Mouse (Mus musculus): ENCODE data around the gene Dlx3.

Gene Dlx3

DNA sequence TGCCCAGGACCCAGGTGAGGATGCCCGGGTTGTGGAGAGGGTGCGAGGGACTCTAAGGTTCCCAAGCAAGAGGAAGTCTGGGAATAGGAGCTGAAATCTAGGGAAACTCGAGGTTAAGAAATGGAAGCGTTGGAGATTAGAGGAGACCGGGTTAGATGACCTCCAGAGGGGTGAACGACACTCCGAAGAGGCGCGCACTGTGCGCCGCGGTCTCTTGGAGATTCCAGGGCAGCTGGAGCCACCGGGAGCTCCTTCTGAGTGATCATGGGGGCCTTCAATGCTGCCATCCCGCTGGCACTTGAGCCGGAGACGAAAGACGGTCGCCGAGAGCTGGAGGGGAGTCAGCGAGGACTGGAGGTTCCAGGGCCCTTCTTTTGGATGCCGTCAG, 708 bp downstream of the Dlx3 start:
- in situ Hi-C loops (cut with MboI, MseI), result loop anchor here (5.0 kb wide), 1 partner anchor 117 kb away; no protein-coding TSS in a partner anchor

DNA sequence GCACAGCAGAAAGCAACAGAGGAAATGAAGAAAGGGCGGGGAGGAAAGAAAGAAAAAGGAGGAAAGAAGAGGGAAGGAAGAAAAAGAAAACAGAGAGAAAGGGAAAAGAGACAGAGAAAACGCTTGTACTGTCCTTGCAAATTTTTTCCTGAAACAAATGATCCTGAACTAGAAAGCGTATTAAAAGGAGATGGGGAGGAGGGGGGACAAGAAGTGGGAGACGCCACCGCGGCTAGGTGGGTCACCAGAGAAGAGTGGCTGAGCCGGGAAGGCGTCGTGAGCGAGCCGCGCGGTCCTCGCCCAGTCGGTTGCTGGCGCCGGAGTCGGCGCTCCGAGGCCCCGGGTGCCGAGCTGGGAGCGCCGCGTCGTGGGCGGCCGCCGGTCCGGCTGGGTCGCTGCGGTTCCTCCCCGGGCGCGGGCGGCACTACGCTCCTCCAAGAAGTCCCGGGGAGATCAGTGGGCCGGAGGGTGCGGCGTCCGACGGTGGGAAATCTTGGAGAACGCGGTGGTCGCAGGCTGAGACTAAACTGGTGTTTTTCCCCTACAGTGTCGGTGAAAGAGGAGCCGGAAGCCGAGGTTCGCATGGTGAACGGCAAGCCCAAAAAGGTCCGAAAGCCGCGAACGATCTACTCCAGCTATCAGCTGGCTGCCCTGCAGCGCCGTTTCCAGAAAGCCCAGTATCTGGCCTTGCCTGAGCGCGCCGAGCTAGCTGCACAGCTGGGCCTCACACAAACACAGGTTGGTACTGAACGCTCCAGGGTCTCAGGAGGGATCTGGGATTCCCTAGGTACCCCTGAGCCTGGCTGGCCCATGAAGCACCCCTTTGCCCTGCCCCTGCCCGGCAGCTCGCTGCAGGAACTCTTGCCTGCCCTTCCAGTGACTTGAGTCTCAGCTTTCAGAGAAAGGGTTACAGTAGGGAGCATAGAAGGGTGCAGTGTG, 1.5 kb downstream of the Dlx3 start:
- in situ Hi-C loops (cut with MboI, MseI), result loop anchor here (5.0 kb wide), 1 partner anchor 116 kb away; no protein-coding TSS in a partner anchor

DNA sequence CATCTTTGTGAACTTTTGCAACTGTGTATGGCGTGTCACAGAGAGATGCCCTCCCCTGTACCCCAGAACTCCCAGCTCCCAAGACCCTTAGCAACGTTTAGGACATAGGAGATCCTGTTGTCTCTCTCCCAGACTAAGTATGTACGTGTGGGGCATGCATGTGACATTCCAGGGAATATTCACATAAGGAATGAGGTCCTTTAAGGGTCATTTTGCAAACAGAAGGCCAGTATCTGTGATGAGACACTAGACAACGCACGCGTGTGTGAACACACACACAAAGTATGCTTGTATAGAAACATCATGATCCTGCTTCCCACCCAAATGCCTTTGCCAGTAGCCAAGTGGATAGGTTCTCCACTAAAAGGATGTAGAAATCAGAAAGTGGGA, 2.2 kb downstream of the Dlx3 start:
- in situ Hi-C loops (cut with MboI, MseI), result loop anchor here (5.0 kb wide), 1 partner anchor 115 kb away; no protein-coding TSS in a partner anchor

DNA sequence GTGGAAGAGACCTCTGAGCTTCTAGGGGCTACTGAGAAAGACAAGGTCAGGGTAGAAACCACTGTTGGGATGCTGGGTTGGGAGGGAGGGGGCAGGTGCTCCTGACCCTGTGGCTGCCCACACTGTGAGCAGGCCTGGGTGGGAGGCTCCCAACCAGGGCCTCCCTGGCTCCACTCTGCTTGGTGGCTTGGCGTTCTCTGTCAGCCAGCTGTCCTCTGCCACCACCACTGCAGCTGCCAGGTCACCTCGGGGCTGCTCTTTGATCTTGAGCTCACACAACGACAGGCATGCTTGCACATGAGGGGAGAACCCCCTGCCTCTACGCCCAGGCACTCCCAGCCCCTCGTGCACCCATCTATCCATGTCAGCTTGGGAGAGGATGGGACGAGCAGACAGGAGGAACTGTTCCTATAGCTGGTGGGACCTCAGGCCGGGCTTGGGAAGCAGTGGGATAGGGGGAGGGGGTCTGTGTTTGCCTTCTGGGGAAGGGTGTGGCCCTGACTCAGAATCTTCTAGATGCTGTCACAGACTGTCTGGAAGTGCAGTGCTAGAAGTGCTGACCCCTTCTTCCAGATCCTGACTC, 5.5 kb downstream of the Dlx3 start:
- in situ Hi-C loops (cut with MboI, MseI), result no loop called here

DNA sequence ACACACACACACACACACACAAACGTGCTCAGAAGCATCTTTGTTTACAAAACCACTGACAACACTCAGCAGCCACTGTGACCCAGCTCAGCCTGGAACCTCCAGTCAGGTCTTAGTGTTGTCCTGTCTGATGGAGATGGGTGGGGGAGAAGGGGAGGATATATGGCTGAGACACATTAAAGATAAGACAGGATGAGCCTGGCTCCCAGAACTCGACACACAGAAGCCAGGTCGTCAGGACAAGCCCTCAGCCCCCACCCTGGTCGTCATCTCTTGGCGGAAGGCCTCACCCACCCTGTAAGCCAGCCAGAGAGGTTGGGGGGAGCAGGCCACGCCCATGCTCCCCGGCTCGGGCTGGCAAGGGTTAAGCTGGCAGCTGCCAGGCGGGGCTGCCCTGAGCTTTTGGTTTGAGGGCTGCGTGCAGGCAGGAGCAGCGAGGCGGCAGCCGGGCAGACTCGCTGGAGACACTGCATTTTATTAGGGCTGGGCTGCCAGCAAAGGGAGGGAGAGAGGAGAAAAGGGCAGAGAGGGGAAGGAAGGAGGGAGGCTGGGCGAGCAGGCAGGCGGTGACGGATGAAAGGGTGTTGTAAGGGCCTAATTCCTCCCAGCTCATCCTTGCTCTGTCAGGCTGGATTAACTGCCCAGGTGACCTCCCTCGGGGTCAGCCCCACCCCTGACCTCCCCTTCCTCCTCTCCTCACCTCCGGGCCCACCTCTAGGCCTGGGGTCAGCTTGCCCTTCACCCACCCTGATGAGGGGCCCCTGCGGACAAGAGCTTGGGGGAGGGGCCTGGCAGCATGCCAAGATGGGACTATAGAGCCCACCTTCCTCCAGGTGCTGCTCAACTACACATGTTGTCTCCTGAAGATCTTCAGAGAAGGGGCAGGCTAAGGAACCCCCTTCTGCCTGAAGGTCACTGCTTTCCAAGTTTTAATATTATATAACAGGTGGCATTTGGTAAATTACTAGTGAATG, 6.6 kb downstream of the Dlx3 start:
- in situ Hi-C loops (cut with MboI, MseI), result no loop called here

DNA sequence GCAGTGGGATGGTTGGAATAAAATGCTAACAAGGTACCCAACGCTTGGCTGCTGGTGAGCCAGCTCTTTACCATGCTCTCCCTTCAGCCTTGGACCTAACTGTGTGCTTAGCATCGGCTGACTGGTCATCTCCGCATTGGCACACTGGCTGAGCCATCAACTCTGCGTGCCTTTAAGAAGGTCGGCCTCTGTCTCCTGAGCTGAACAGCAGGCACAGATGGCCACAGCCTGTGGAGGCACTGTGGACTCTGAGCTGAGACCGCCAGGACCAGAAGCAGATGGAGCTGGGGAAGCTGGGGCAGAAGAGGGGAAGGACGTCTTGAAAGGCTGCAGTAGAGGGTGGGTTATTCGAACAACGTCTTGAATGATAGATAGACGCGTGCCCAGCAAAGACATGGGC, 8.4 kb downstream of the Dlx3 start:
- in situ Hi-C loops (cut with MboI, MseI), result no loop called here

DNA sequence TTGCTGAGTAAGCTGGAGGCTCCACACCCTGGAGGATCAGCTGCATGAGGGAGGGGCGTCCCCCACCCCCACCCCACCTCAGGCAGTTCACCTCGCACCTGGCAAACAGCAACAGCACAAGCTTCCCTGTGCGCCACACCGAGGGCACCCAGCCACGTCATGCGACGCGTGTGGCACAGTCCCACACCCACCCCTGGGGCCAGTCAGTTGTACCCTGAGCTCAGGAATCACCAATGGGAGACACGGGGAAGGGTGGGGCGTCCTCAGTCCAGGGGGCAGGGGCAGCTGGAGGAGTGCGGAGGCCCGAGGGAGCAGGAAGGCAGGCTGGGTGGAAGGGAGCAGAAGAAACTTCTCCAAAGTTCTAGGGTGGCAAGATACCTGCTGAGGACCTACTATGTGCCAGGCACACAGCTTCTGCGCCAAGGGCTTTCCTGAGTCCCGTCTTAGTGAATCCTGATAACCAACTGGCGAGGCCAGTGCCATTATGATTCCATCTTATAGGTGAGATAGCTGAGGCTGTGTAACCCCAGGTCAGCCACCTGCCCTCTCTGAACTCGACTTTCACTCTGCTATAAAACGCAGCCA, 10.8 kb downstream of the Dlx3 start:
- in situ Hi-C loops (cut with MboI, MseI), result no loop called here

DNA sequence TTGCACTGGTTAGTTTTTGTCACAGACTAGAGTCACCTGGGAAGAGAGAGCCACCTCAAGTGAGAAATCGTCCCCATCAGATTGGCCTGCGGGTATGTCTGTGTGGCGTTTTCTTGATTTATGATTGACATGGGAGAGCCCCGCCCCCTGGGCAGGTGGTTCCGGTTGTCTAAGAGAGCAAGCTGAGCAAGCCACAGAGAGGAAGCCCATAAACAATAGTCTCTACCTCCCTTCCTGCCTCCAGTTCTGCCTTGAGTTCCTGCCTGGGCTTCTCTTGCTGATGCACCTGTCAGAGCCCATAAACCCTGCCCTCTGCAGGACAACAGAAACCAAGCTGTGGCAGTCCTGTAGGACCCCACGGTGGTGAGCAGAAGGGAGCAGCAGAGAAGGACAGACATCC, 13.4 kb downstream of the Dlx3 start:
- in situ Hi-C loops (cut with MboI, MseI), result no loop called here

DNA sequence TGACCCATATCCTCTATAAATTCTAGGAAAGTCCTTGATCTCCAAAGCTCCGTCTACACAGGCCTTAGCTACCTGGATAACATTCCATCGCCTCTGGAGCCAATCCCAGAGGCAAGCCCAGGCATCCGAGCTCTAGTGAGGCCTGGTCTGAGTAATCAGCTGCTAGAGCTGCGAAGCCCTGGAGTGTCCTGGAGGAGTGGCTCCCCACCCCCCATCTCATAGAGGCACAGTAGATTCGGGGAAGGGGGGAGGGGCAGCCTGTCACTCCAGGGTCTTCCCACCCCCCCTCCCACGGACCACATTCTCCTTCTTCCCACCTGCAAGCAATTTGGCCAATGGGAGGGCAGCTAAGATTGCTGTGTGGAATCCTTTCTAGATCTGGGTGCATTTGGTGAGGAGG, 17.4 kb downstream of the Dlx3 start:
- in situ Hi-C loops (cut with MboI, MseI), result no loop called here

DNA sequence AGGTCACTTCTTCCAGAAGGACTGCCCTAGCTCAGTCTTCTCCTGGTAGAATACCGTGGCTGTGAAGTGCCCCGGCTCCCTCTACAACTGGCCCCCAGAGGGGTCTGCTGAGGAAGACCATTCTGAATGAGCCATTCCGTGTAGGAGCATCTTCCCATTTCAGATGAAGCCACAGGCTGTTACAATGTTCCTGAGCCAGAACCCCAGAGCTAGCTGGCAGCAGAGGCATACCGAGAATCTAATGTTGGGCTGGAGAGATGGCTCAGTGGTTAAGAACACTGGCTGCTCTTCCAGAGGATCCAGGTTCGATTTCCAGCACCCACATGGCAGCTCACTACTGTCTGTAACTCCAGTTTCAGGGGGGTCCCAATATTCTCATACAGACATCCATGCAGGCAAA, 20.0 kb downstream of the Dlx3 start:
- in situ Hi-C loops (cut with MboI, MseI), result no loop called here

DNA sequence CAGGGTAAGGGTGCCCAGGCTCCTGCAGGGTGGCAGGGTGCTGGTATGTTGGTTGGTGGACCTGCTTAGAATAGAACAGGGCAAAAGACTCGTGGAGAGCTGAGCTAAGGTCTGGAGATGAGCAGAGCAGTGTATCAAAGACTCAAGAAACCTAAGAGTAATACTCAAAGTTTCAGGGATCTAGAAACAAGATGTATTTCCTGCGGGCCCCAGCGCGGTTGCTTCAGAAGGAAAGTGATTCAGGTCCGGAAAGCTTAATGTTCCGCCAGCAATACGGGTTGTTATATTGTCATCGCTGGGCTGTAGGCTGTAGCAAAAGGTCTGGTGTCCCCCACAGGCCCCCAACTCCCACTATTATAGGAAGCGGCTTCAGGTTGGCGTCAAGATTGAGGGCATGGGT, 22.3 kb downstream of the Dlx3 start:
- in situ Hi-C loops (cut with MboI, MseI), result no loop called here

DNA sequence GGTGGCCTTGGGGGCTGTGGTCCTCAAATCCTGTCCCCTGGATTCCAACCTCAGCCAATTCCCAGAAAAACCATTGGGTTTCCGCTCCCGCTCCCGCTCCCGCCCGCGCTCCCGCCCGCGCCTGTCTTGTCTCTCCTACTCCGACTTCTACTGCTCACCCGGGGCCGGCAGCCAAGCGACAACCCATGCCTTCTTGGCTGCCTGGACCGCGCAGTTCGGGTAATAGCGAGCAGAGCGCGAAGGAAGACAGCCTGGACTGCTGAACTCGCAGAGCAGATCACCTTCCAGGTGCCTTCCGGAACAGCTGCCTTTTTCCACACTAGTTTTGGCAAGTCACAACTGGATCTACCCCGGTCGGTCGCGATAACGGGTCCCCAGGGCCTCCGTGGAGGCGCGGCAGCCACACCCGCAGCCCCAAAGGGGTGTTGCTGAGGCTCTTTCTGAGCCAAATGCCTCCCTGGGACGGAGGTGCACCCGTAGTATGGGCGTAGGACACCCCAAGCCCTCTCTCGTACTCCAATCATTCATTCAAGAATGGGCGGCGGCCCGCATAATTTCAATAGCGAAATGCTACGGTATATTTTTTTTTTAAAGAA, 23.2 kb downstream of the Dlx3 start:
- in situ Hi-C loops (cut with MboI, MseI), result no loop called here

DNA sequence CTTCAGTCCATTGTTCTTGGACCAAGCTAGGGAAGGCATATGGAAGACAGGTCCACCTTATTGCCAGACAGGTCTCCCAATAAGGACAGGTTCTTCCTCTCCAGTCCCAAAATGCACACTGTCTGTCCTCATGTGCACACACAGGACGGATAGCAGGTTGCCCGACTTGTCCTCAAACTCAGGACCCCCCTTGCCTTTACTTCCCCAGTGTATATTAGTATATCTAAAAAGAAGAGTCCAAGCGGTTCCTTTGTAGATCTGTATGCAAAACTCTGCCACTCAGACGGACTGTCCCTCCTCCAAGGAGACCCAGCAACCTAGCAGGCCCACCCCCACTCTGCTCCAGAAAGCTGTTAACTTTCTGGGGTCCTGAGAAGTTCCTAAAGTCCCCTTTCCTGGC, 23.7 kb downstream of the Dlx3 start:
- in situ Hi-C loops (cut with MboI, MseI), result no loop called here

DNA sequence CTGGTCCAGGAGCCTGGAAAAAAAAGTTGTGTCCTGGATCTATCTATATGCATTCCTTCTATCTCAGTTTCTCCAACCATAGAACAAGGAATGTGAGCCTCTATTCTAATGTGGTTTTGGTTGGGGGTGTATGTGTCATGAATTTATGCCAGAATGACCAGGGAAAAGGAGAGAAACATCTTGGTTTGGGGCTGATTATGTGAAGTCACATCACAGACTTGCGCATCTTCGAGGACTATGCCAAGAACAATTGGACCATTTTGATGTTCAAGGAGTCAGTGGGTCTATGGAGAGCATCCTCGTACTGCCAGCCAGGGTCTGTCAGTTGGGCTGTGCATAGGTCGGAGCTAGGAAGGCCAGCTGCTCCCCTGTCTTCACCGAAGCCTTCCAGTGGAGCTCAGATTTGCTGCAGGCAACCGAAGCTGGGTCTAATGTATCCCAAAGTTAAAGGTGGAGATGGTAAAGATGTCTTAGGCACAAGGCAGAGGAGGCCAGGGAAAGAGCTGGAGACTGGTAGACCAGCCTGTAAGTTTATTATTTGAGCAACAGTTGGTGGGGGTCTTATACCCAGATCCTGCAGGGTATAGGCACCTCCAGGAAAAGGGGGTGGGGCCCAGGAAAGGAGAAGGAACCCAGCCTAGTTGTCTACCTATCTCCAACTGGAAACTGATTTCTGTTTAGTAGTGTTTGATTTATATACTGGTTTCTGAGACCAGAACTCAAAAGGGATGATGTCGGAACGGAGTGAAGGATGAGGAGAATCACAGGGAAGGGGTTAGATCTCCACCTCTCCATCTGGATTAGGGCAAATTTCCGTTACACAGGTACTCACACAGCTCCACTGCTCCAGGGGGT, 24.4 kb downstream of the Dlx3 start:
- in situ Hi-C loops (cut with MboI, MseI), result no loop called here

DNA sequence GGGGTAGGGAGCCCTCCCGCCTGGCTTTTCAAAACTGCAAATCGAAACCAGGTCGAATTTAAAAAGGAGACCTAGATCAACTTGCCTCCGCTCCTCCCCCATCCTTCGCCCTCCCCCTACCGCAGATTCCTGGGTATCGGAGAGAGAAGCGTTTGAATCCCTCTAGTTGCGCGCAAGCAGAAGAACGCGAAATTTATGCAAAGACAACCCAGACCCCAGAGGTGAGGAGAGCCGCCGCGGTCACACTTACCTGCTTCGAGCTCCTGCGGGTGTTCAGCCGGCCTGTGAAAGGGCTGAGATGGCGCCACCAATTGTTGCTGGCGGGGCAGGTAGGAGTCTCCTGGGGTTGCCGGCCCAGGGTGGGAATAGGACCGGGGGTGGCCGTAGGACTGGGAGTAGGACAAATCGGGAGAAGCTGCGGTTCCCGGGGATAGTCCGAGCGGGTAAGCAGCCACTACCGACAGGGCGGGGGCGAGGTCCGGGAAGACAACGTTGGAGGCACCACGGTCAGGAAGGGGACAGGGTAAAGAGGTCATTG, 25.1 kb downstream of the Dlx3 start:
- in situ Hi-C loops (cut with MboI, MseI), result no loop called here

DNA sequence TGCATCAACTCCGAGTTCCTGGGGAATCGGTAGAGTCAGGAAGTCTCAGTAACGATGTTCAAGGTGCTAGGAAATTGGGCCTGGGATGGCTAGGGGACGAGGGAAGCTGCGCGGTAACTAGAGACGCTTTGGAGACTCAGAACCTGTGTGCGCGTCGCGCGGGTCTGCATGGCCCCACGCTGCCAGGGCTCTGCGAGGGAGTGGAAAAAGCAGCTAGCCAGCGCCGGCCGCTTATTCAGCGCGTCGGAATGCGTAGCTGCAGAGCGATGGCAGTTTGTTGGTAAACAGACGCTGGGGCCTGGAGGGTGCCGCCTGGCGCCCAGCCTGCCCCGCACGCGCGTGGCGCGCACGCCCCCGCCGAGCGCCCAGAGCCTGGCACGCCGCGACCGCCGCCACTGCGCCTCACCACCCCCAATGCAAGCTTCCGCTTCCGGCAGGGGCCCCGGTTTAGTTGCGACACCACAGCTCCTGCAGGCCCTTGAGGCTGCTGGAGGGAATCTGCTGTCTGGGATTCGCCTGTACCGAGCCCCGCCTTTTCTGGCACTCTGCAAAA, 26.0 kb downstream of the Dlx3 start, which contains the start of gene Dlx4:
TSS of gene Dlx4 (minus strand) at position 413 of the 553 bp plus-strand sequence.
- in situ Hi-C loops (cut with MboI, MseI), result no loop called here

DNA sequence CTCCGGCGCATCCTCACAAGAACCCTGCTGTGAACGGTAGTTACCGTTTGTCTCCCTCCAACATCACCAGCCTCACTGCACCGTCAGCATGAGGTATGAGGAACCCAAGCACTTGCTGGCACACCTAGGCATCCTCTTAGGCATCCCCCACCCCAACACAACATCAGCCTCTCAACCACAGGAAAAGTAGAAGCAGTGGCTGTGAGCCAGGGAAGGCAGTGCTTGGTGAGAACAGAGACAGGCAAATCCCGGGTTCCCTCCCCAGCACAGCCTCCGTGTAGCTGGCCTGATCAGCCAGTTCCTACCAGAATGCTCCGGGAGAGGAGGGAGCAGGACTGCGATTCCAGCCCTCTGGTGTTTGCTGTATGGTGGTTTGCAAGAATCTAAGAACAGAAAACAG, 28.8 kb downstream of the Dlx3 start:
- in situ Hi-C loops (cut with MboI, MseI), result no loop called here

DNA sequence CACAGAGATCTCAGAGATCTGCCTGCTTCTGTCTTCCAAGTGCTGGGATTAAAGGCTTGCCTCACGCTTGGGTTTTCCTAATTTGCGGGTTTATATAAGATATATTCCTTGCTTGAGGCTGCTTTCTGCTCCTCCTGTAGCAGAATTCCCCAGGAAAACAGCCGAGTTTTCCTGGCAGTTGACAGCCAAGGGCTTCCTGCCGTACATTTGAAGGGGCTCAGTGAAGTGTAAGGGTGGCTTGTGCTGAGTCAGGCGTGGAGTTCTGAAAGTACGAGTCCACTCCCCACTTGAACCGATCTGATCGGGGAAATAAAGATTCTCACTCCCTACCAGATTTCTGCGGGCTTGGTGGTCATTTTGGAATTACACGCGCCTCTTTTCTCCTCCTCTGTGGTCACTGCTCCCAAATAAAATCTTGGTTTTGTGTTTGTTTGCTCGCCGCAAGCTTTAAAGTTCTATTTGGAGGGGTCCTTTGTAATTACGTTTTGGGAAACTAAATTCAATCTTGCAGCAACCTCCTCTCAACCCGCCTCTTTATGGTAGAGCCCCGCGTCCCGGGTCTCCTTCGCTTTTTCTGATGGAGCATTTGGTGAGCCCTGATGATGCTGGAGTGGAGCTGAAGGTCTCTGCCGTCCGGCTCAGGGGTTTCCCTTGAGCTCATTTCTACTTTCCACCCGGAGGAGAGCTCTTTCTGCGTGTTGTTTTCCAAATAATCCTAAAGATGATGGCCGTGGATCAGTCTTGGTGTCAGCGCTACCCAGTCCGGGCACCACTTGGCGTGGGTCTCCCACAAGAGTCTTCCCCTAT, 29.7 kb downstream of the Dlx3 start:
- in situ Hi-C loops (cut with MboI, MseI), result no loop called here
